Mouse (Mus musculus) brain, embryonic 14.5 days (tissue): Measurements from ENCODE around the gene Spred1.

Experiments used
- CTCF ChIP-seq: fragments of 200-500 bp; IDR thresholded peaks from 2 replicates; pipeline ENCODE4 v1.5.1; 2012; ENCODE audit warnings: inconsistent platforms, mild to moderate bottlenecking, moderate library complexity, borderline replicate concordance; ENCODE audit not compliant: insufficient read depth, insufficient read length; ENCODE audit errors: extremely low read depth
- POLR2A ChIP-seq: fragments of 200-500 bp; IDR thresholded peaks from 2 replicates; pipeline ENCODE4 v1.6.1; 2012; ENCODE audit warnings: mild to moderate bottlenecking, inconsistent platforms, borderline replicate concordance; ENCODE audit not compliant: poor library complexity, insufficient read depth, insufficient read length, severe bottlenecking; ENCODE audit errors: extremely low read depth

GRCm38 (mm10) chr2:117113762-117114161, 7.4 kb upstream of the Spred1 start:
- TF ChIP-seq POLR2A (no peak), CTCF (no peak)
